Mouse (Mus musculus) embryonic stem cell, embryonic (primary cell): ENCODE results near the gene Tdrd12.

Experiments used
- CTCF ChIA-PET, 4 experiments: fragments of 300-600 bp in 2 of 4; fragments of 350-600 bp in 2 of 4; sonication (Branson Sonifier 250); formaldehyde crosslinking; loops; one replicate each; lab custom pipeline; 2022; ENCODE audit warnings: inconsistent platforms in 2 of 4; lab: Charles Lee
- POLR2A ChIA-PET, 4 experiments: fragments of 300-600 bp in 2 of 4; fragments of 350-600 bp in 2 of 4; sonication (Branson Sonifier 250); formaldehyde crosslinking; loops; one replicate each; lab custom pipeline; 2022; ENCODE audit warnings: antibody characterized with exemption in 4 of 4, inconsistent platforms in 1 of 4; lab: Charles Lee

Tdrd12 gene

DNA sequence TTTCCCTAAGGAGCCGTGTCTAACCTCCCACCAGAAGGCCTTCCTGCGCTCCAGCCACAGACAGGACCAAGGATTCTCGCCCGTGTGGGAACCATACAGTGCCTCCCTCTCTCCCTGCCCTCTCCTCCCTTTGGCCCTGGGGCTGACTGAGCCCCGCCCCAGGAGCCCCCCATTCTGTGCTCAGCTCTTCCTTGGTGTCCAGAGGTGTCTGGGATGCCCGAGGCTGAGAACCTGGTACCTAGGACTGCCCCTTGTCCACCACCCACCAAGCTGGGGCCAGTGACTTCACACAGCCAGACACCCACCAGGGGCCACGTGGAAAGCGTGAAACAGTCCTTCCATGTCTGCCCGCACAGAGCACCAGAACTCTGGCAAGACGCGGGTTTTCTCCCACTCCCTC, 25.5 kb upstream of the Tdrd12 start:
- CTCF ChIA-PET: no interaction called here
- POLR2A ChIA-PET: interaction anchor here in 1 of 4 experiments (0.6 to 1.7 kb wide), 3 partner anchors 21 to 134 kb away, joined by 3 to 5 read pairs (median 3); partner anchors contain the start of genes Ankrd27 and Rgs9bp

GRCm38 (mm10) chr7:35559838-35560237, 22.3 kb upstream of the Tdrd12 start:
- POLR2A ChIA-PET: interaction anchor here in 2 of 4 experiments (0.6 to 0.8 kb wide), 3 partner anchors 14 to 89 kb away, joined by 3 to 4 read pairs (median 4); no protein-coding TSS in a partner anchor
- CTCF ChIA-PET: interaction anchor here in 1 of 4 experiments (0.6 kb wide), 2 partner anchors 770 to 1361 kb away, joined by 7 to 11 read pairs; no protein-coding TSS in a partner anchor

GRCm38 (mm10) chr7:35558681-35559080, 21.1 kb upstream of the Tdrd12 start:
- ChIA-PET CTCF (interaction anchor here in 1 of 4 experiments (0.9 to 1.5 kb wide), 2 partner anchors 13 to 22 kb away, joined by 3 to 4 read pairs; no protein-coding TSS in a partner anchor), POLR2A (interaction anchor here in 1 of 4 experiments (1.0 kb wide), 1 partner anchor 27 kb away, joined by 4 read pairs; the partner anchor contains the start of genes Ankrd27 and Rgs9bp)

- CTCF ChIA-PET: no interaction called here
Measured at GRCm38 (mm10) chr7:35557577-35557976, 20.0 kb upstream of the Tdrd12 start.

GRCm38 (mm10) chr7:35556905-35557304, 19.4 kb upstream of the Tdrd12 start:
- CTCF ChIA-PET: no interaction called here
- POLR2A ChIA-PET: interaction anchor here in 2 of 4 experiments (0.7 to 7.8 kb wide), 6 partner anchors 11 to 49 kb away, joined by 3 to 54 read pairs (median 4); partner anchors contain the start of genes Ankrd27 (in 2 of the 2) and Rgs9bp (in 2 of the 2)

More at GRCm38 (mm10) chr7:35557577-35557976, 20.0 kb upstream of the Tdrd12 start:
- POLR2A ChIA-PET: interaction anchor here in 2 of 4 experiments (0.8 to 7.8 kb wide), 3 partner anchors 11 to 28 kb away, joined by 3 to 54 read pairs (median 3); partner anchors contain the start of genes Ankrd27 (in 2 of the 2) and Rgs9bp (in 2 of the 2)

- CTCF ChIA-PET: interaction anchor here in 2 of 4 experiments (1.0 to 3.2 kb wide), 6 partner anchors 10 to 72 kb away, joined by 3 to 16 read pairs (median 5); partner anchors contain the start of gene Rgs9bp (in 1 of the 2)
- POLR2A ChIA-PET: interaction anchor here (0.6 to 7.8 kb wide), 17 partner anchors 10 to 205 kb away, joined by 3 to 54 read pairs (median 4); partner anchors contain the start of genes Ankrd27 (in 3 of the 4) and Rgs9bp (in 2 of the 4)
Measured at GRCm38 (mm10) chr7:35556205-35556603, 18.7 kb upstream of the Tdrd12 start, which contains the start of gene Nudt19. Nudt19 (minus strand) TSS chr7:35556304.

GRCm38 (mm10) chr7:35555224-35556204, 18.0 kb upstream of the Tdrd12 start:
- ChIA-PET CTCF (interaction anchor here in 3 of 4 experiments (0.5 to 3.2 kb wide), 8 partner anchors 10 to 954 kb away, joined by 3 to 16 read pairs (median 4); partner anchors contain the start of gene Rgs9bp (in 1 of the 3)), POLR2A (interaction anchor here (0.5 to 7.8 kb wide), 34 partner anchors 9 to 1220 kb away, joined by 3 to 54 read pairs (median 3); partner anchors contain the start of genes Ankrd27 (in 3 of the 4), Rgs9bp (in 2 of the 4), Rhpn2 (in 1 of the 4) and Slc7a9 (in 1 of the 4))

DNA sequence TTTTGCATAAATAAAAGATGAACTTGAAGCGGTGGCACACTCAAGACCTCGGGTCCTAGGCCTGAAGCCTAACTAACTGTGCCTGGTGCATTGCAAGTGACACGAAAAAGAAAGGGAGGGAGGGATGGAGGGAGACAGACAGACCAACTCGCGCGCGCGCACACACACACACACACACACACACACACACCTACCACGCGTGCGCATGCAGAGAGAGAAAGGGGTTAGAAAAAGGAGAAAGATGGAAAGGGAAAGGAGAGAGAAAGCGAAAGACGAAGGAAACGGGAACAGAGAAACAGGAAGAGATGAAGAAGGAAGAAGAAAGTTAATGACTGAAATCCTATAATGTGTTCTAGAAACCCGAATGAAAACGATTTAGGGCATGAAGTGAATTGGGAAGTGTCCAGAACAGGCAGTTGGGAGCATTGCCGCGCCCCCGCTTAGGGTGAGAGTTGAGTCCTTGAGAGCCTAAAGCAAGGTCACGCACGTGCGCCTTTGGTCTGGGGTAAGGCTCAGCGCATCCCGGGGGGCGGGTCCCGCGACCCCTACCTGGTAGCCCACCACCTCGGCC, 17.1 kb upstream of the Tdrd12 start:
- CTCF ChIA-PET: interaction anchor here (0.9 to 3.2 kb wide), 8 partner anchors 9 to 74 kb away, joined by 3 to 16 read pairs (median 4); no protein-coding TSS in a partner anchor
- POLR2A ChIA-PET: interaction anchor here in 3 of 4 experiments (0.5 to 7.8 kb wide), 25 partner anchors 9 to 816 kb away, joined by 3 to 54 read pairs (median 3); partner anchors contain the start of genes Ankrd27 (in 3 of the 3), Rgs9bp (in 2 of the 3), Rhpn2 (in 1 of the 3) and Slc7a9 (in 1 of the 3)

DNA sequence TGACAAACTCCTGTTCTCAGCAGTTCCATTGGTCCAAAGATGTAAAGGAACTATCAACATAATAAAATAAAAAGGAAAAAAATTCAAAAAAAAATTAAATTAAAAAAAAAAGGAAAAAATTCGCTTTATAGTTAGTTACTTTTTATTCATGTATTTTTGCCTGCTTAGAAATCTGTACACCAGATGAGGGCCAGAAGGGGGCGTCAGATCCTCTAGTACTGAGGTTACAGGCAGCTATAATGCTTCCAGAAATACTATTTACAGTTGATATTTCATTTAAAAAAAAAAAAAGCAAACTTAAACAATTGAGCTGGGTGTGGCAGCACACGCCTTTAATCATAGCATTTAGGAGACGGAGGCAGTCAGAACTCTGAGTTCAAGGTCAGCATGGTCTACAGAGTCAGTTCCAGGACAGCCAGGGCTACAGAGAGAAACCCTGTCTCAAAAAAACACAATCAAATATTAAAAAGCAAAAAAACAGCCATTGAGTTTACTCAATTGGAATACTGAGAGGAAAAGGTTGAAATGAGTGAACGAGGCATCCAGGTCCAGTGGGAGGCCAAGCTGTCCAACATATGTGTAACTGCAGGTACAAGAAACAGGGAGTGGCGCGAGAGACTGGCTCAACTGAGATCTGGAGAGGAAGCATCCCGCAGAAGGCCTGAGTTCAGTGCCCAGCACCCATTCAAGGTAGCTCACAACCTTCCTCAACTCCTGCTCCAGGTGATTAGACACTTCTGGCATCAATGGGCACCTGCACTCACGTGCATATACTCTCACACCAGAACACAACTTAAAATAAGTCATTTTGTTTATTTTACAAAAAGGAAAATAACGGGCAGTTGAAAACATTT, 16.4 kb upstream of the Tdrd12 start:
- ChIA-PET CTCF (interaction anchor here in 3 of 4 experiments (0.5 to 3.2 kb wide), 15 partner anchors 8 to 1067 kb away, joined by 3 to 16 read pairs (median 3); partner anchors contain the start of gene Ankrd27 (in 1 of the 3)), POLR2A (interaction anchor here (0.6 to 7.8 kb wide), 12 partner anchors 8 to 816 kb away, joined by 3 to 54 read pairs (median 4); partner anchors contain the start of genes Ankrd27 (in 3 of the 4) and Rgs9bp (in 2 of the 4))

- ChIA-PET POLR2A (interaction anchor here (0.6 to 1.9 kb wide), 15 partner anchors 8 to 218 kb away, joined by 3 to 10 read pairs (median 3); partner anchors contain the start of genes Ankrd27 (in 1 of the 4), Cep89 (in 1 of the 4), Faap24 (in 1 of the 4) and Tdrd12 (in 1 of the 4)), CTCF (interaction anchor here (0.6 to 1.5 kb wide), 52 partner anchors 8 to 626 kb away, joined by 3 to 16 read pairs (median 4); partner anchors contain the start of genes Rgs9bp (in 3 of the 4), Nudt19 (in 2 of the 4), Ankrd27 (in 1 of the 4) and Cep89 (in 1 of the 4))
Measured at GRCm38 (mm10) chr7:35545881-35546280, 8.3 kb upstream of the Tdrd12 start.

- CTCF ChIA-PET: interaction anchor here (0.6 to 1.5 kb wide), 9 partner anchors 10 to 269 kb away, joined by 3 to 7 read pairs (median 4); no protein-coding TSS in a partner anchor
- POLR2A ChIA-PET: interaction anchor here in 3 of 4 experiments (0.6 to 3.0 kb wide), 14 partner anchors 10 to 472 kb away, joined by 3 to 8 read pairs (median 3); partner anchors contain the start of genes Ankrd27 (in 1 of the 3), Cep89 (in 1 of the 3), Faap24 (in 1 of the 3) and Rgs9bp (in 1 of the 3)
Measured at GRCm38 (mm10) chr7:35535750-35536512, 1.6 kb downstream of the Tdrd12 start.

- ChIA-PET POLR2A (interaction anchor here in 3 of 4 experiments (0.8 to 2.5 kb wide), 15 partner anchors 10 to 1934 kb away, joined by 3 to 15 read pairs (median 5); partner anchors contain the start of genes Rgs9bp (in 3 of the 3), Ankrd27 (in 2 of the 3), Nudt19 (in 2 of the 3) and Cep89 (in 1 of the 3)), CTCF (interaction anchor here in 2 of 4 experiments (0.7 to 2.5 kb wide), 2 partner anchors 15 to 1168 kb away, joined by 3 to 6 read pairs; no protein-coding TSS in a partner anchor)
Measured at GRCm38 (mm10) chr7:35530544-35530943, 7.0 kb downstream of the Tdrd12 start.

- CTCF ChIA-PET: interaction anchor here in 2 of 4 experiments (0.7 to 2.5 kb wide), 2 partner anchors 16 to 1169 kb away, joined by 3 to 6 read pairs; no protein-coding TSS in a partner anchor
- POLR2A ChIA-PET: interaction anchor here in 3 of 4 experiments (0.5 to 2.5 kb wide), 16 partner anchors 10 to 1935 kb away, joined by 3 to 15 read pairs (median 4); partner anchors contain the start of genes Rgs9bp (in 3 of the 3), Ankrd27 (in 2 of the 3), Cep89 (in 2 of the 3) and Faap24 (in 2 of the 3)
Measured at GRCm38 (mm10) chr7:35530026-35530425, 7.5 kb downstream of the Tdrd12 start.

- ChIA-PET CTCF (interaction anchor here in 1 of 4 experiments (0.7 kb wide), 1 partner anchor 991 kb away, joined by 4 read pairs; no protein-coding TSS in a partner anchor), POLR2A (interaction anchor here in 1 of 4 experiments (0.7 to 2.5 kb wide), 3 partner anchors 12 to 58 kb away, joined by 3 to 8 read pairs (median 4); no protein-coding TSS in a partner anchor)
Measured at GRCm38 (mm10) chr7:35526795-35527194, 10.8 kb downstream of the Tdrd12 start.
